Mouse (Mus musculus) kidney, embryonic 14.5 days (tissue): ENCODE results near the gene Rnf220. TPM values are rescaled to one million over a fixed set of nuclear protein-coding genes. Genes with fewer than 3 reads are reported as not detected.

Experiments
- ATAC-seq: fragments of 200-750 bp; cut with Nextera tagmentation; 2 replicates; pipeline ENCODE4 v1.8.0; 2017; ENCODE audit warnings: moderate number of reproducible peaks, mild to moderate bottlenecking, moderate TSS enrichment, moderate library complexity; ENCODE audit not compliant: low FRiP score, low TSS enrichment
- H3K27ac ChIP-seq: fragments of 300-500 bp; sonication (generic); 2 replicates; pipeline ENCODE4 v1.5.1; 2014; ENCODE audit warnings: low read depth, mild to moderate bottlenecking, low read length, moderate library complexity, mixed read lengths
- H3K27me3 ChIP-seq: fragments of 300-500 bp; sonication (generic); 2 replicates; pipeline ENCODE4 v1.6.1; 2014; ENCODE audit warnings: mild to moderate bottlenecking, low read length; ENCODE audit not compliant: control insufficient read depth, insufficient read depth
- H3K36me3 ChIP-seq: fragments of 300-500 bp; sonication (generic); 2 replicates; pipeline ENCODE4 v1.6.1; 2014; ENCODE audit warnings: low read length, mixed read lengths; ENCODE audit not compliant: control insufficient read depth, insufficient read depth
- H3K4me1 ChIP-seq: fragments of 300-500 bp; sonication (generic); 2 replicates; pipeline ENCODE4 v1.6.1; 2014; ENCODE audit warnings: low read length, mixed read lengths; ENCODE audit not compliant: control insufficient read depth, insufficient read depth
- H3K4me2 ChIP-seq: fragments of 300-500 bp; sonication (generic); replicated peaks from 2 replicates; pipeline ENCODE4 v1.6.1; 2014; ENCODE audit warnings: low read depth, mild to moderate bottlenecking, low read length
- H3K4me3 ChIP-seq: fragments of 300-500 bp; sonication (generic); 2 replicates; pipeline ENCODE4 v1.5.1; 2014; ENCODE audit warnings: mild to moderate bottlenecking, low read length
- H3K9ac ChIP-seq: fragments of 300-500 bp; sonication (generic); 2 replicates; pipeline ENCODE4 v1.6.1; 2014; ENCODE audit warnings: low read depth, mild to moderate bottlenecking, low read length, moderate library complexity
- H3K9me3 ChIP-seq: fragments of 300-500 bp; sonication (generic); 2 replicates; pipeline ENCODE4 v1.6.1; 2016; ENCODE audit warnings: low read length; ENCODE audit not compliant: control insufficient read depth
- WGBS: fragments of 180-500 bp; shearing (Covaris S2); extraction: QIAGEN DNeasy Blood & Tissue Kit; methylation state at CpG from one replicate; pipeline ENCODE4 v1.1.7; 2014; 5-methylcytosine and 5-hydroxymethylcytosine counted together
- polyA plus RNA-seq: library from polyadenylated mRNA; unstranded; fragments of >200 nt; fragmentation: Nextera tagmentation; extraction: Ambion mirVana; gene quantifications from 2 replicates; pipeline ENCODE4 v1.2.1, GENCODE M21; 2014

The Rnf220 gene
- polyA plus RNA-seq, 1 experiment from 2014 or later, result 59.3 TPM

- Histone ChIP-seq H3K4me3 (no peak overlapping the region), H3K4me1 (no peaks in the 10 kb centered on the region), H3K36me3 (no peaks in the 10 kb centered on the region), H3K9ac (no peak overlapping the region), H3K27me3 (no peaks in the 10 kb centered on the region), H3K27ac (no peak overlapping the region), H3K4me2 (no peak overlapping the region), H3K9me3 (no peaks in the 10 kb centered on the region)
- WGBS, result 64% methylated on average over 15 of the region's 15 CpGs
- no peak for ATAC-seq
Measured at GRCm38 (mm10) chr4:117229590-117229989, 267.3 kb downstream of the Rnf220 start.

GRCm38 (mm10) chr4:117225250-117225649 lies 271.6 kb downstream of the Rnf220 start:
- Histone ChIP-seq H3K4me2 (no peak overlapping the region), H3K9me3 (no peaks in the 10 kb centered on the region), H3K27me3 (no peaks in the 10 kb centered on the region), H3K36me3 (no peaks in the 10 kb centered on the region), H3K9ac (no peak overlapping the region), H3K4me3 (no peak overlapping the region), H3K27ac (no peak overlapping the region), H3K4me1 (no peaks in the 10 kb centered on the region)
- no peak for ATAC-seq

- Histone ChIP-seq H3K36me3 (no peaks in the 10 kb centered on the region), H3K4me1 (0 out of 2 replicates have a peak, but pooled peaks cover 2% of the 10 kb centered on the region), H3K4me2 (no peak overlapping the region), H3K27ac (no peak overlapping the region), H3K9ac (no peak overlapping the region), H3K4me3 (no peak overlapping the region), H3K9me3 (no peaks in the 10 kb centered on the region), H3K27me3 (no peaks in the 10 kb centered on the region)
- no peak for ATAC-seq
- WGBS, result 78% methylated on average over 8 of the region's 8 CpGs
Measured at GRCm38 (mm10) chr4:117224122-117224521, 272.7 kb downstream of the Rnf220 start.

- WGBS, result 20% methylated on average over 5 of the region's 5 CpGs
- no peaks in the 10 kb centered on the region for H3K9me3 ChIP-seq
- no peak overlapping the region for H3K9ac ChIP-seq
- H3K27ac ChIP-seq, result no peak overlapping the region
- H3K4me1 ChIP-seq, result 0 out of 2 replicates have a peak, but pooled peaks cover 8% of the 10 kb centered on the region
- no peak overlapping the region for H3K4me3 ChIP-seq
- H3K27me3 ChIP-seq, result no peaks in the 10 kb centered on the region
- no peak for ATAC-seq
- H3K36me3 ChIP-seq, result no peaks in the 10 kb centered on the region
- no peak overlapping the region for H3K4me2 ChIP-seq
Measured at GRCm38 (mm10) chr4:117223001-117223400, 273.9 kb downstream of the Rnf220 start.

- 86% methylated on average over 9 of the region's 9 CpGs for WGBS
Measured at GRCm38 (mm10) chr4:117221836-117222235, 275.0 kb downstream of the Rnf220 start.

More at GRCm38 (mm10) chr4:117221836-117222235, 275.0 kb downstream of the Rnf220 start:
- Histone ChIP-seq H3K9me3 (no peaks in the 10 kb centered on the region), H3K27ac (no peak overlapping the region), H3K36me3 (no peaks in the 10 kb centered on the region), H3K4me1 (0 out of 2 replicates have a peak, but pooled peaks cover 8% of the 10 kb centered on the region), H3K9ac (no peak overlapping the region), H3K4me2 (no peak overlapping the region), H3K27me3 (no peaks in the 10 kb centered on the region), H3K4me3 (no peak overlapping the region)
- ATAC-seq, result no peak

Other genes with a start within 250 kb of the Rnf220 start
- 10.1 and 13.8 TPM in 2 replicates for gene Tmem53, start 245.1 kb downstream of the Rnf220 start, polyA plus RNA-seq
- 0.15 and 0.54 TPM in 2 replicates for gene Armh1, start 244.9 kb downstream of the Rnf220 start, polyA plus RNA-seq
- 138 and 161 TPM in 2 replicates for gene Eri3, start 53.3 kb upstream of the Rnf220 start, polyA plus RNA-seq
- 66.1 and 67.3 TPM in 2 replicates for gene Dmap1, start 185.2 kb upstream of the Rnf220 start, polyA plus RNA-seq
- gene Gm12845, start 227.4 kb upstream of the Rnf220 start, polyA plus RNA-seq, result not detected in 2 replicates